Mouse (Mus musculus) lung, embryonic 15.5 days (tissue): ENCODE measurements around the gene Def6. TPM values are rescaled to one million over a fixed set of nuclear protein-coding genes. Genes with fewer than 3 reads are reported as not detected.

Experiments
- polyA plus RNA-seq: library from polyadenylated mRNA; unstranded; fragments of >200 nt; fragmentation: Nextera tagmentation; extraction: Ambion mirVana; gene quantifications from 2 replicates; pipeline ENCODE4 v1.2.1, GENCODE M21; 2015

Def6 gene
- polyA plus RNA-seq, 1 experiment from 2014 or later: 7.8 TPM

Other genes starting within 250 kb of the Def6 start
- gene Tcp11, start 127.1 kb upstream of the Def6 start, polyA plus RNA-seq: 3.9 and 4.3 TPM in 2 replicates
- 1.7 and 1.8 TPM in 2 replicates for gene Scube3, start 65.6 kb upstream of the Def6 start, polyA plus RNA-seq
- 39.1 and 41.8 TPM in 2 replicates for gene Zfp523, start 30.6 kb upstream of the Def6 start, polyA plus RNA-seq
- gene Ppard, start 24.9 kb downstream of the Def6 start, polyA plus RNA-seq: 2.1 and 2.9 TPM in 2 replicates
- 32.8 and 33.3 TPM in 2 replicates for gene Fance, start 105.7 kb downstream of the Def6 start, polyA plus RNA-seq
- gene Rpl10a, start 120.7 kb downstream of the Def6 start, polyA plus RNA-seq: 606 and 658 TPM in 2 replicates
- gene Tead3, start 143.0 kb downstream of the Def6 start, polyA plus RNA-seq: 10.9 and 11.5 TPM in 2 replicates
- 6.0 and 6.2 TPM in 2 replicates for gene Tulp1, start 157.4 kb downstream of the Def6 start, polyA plus RNA-seq